Mouse (Mus musculus) layer of hippocampus, postnatal 25 days (tissue): ENCODE measurements around the gene Mt3. TPM values are rescaled to one million over a fixed set of nuclear protein-coding genes. Genes with fewer than 3 reads are reported as not detected.
A peak's percentile ranks its signal among the peaks of the same experiment; 100 is the strongest.

ENCODE experiments used
- DNase-seq, 2 experiments: peaks; one replicate each; pipeline ENCODE4 v3.0.0; 2022; ENCODE audit warnings: mixed read lengths in 2 of 2, low spot score in 1 of 2; ENCODE audit errors: extremely low spot score in 1 of 2
- total RNA-seq, 2 experiments: library from RNA; stranded (reverse); gene quantifications; 2 replicates each; pipeline ENCODE4 v1.2.3; 2021

The Mt3 gene
- total RNA-seq, 2 experiments from 2014 or later, result 1,168 to 1,277 TPM

DNA sequence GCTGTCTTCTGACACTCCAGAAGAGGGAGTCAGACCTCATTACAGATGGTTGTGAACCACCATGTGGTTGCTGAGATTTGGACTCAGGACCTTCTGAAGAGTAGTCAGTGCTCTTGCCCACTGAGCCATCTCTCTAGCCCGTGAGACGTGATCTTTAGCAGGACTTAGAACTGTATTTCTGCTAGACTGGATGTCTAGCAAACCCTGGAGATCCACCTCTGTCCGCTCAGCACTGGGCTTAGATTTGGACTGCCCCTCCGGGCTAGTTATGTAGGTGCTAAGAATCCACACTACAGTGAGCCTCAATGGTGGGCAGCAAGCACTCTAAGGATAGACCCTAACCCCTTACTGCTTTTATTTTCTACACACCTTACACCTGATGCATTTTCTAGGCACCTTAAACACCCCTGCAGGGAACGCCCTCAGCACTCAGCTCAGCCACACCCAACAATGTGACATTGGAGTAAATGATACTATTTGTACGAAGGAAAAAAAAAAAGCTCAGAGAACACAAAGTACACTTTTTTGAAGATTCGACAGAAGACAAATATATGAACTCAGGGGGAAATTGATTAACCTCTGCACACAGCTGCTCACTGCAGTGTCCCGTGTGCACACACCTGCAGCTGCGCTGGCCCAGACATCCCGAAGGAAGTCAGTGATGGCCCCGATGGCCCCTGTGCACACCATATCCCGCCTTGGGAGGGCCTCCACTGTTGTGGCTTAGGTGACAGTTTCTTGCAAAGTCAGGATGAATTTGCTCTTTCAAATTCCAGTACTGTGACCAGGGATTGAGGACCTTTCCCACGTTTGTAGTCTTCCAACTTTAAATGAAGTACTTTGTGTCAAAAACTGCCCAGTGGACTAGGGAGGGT is 29.9 kb downstream of the Mt3 start:
- no peak for DNase-seq

DNA sequence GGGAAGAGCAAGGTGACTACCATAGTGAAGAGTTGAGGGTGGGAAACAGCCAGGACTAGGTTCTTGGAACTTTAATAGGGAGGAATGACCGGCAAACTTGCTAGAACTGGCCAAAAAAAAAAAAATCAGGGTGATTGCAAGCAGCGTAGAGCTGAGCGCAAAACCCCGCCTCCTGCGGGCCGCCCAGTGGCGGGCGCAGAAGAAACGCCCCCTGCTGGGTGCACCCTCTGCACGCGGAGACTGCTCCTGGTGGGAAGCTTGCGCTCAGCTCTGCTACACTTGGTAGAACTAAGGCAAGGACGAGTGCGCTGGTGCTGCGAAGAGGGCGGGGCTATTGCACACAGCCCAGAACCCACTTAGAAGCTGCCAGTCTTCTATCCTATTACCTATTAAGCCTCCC is 30.7 kb downstream of the Mt3 start:
- DNase-seq, result peak; percentile 47 to 69

DNA sequence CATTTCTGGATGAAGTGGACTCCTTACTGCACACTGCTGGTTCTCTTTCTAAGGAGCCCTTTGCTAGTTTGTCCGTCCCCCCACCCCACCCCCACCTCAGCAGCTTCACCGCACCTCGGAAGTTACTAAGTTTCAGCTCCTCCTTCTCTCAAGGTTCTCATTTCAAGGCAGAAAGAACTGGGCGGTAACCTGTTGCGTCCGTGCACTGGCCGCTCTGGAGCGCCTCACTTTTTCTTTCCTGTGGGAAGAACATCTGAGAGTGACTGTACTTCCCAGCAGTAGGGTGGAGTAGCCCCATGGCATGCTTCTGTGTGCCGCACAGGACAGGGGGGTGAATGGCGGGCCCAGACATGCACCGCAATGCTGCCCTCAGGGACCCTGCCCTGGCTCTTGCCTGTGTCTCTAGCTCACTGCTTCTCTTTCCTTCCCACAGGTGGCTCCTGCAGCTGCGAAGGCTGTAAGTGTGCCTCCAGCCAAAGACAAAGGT is 32.0 kb downstream of the Mt3 start:
- DNase-seq, result no peak

DNA sequence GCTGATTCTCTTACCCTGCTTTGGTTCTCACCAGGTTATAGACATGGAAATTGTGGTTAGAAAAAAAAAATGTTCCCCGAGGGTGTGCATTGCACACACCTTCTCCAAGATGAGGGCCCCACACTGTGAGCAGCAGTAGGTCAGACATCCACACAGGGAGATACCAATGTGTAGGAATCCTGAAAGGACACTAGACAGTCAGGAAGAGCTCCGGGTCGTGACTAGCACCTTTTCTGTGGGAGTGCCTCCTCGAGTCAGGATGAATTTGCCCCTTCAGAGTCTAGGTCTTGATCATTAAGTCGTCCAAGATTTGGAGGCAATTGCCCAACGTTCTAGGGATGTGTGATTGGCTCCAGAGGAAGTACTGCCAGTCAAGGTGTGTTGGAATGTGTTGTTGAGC is 33.4 kb downstream of the Mt3 start:
- DNase-seq, result no peak

DNA sequence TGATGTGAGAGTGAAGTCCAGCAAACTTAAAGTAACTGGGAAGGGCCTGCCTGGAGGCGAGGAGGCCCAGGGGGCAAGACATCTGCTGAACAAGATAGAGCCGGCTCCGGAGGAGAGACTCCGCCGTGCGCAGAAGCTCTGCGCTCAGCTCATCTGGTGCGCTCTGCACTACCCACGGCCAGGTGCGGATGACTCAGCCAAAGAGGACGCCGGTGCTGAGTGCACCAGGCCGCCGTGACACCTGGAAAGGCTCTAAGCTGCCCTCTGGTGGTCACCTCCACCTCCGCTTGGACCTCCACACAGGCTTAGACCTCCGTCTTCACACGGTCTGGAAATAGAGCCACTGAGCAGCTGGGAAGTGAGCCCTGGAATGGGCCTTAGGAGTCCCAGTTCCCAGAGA is 34.1 kb downstream of the Mt3 start:
- no peak for DNase-seq

GRCm38 (mm10) chr8:94187290-94188002 is 35.0 kb downstream of the Mt3 start:
- no peak for DNase-seq

GRCm38 (mm10) chr8:94189275-94190031 is 37.0 kb downstream of the Mt3 start:
- no peak for DNase-seq

- no peak for DNase-seq
Measured at GRCm38 (mm10) chr8:94191101-94191691, 38.8 kb downstream of the Mt3 start.

DNA sequence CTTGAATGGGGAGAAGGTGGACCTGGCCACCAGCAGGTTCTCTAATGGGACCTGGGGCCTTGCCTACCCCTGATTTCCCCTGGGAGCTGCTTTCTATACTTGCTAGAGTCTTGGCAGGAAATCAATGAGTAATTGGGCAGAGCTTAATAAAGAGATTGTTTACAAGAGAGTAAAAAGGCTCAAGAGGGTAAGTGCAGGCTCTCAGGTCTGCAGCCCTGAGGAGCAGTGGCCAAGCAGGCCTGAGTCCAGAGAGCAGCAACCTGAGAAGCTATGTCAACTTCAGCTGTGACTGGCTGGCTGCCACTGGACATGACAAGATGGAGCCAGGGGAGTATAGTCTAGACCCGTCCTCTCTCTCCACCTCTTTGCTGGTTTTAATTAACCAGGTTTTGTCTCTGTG is 40.5 kb downstream of the Mt3 start:
- no peak for DNase-seq

GRCm38 (mm10) chr8:94194591-94195223 is 42.3 kb downstream of the Mt3 start:
- DNase-seq, result no peak

GRCm38 (mm10) chr8:94199202-94199869 is 46.9 kb downstream of the Mt3 start:
- DNase-seq, result peak in 1 of 2 experiments; percentile 72

Other genes starting within 250 kb of the Mt3 start
- gene Amfr, start 139.8 kb upstream of the Mt3 start, total RNA-seq, result 100 to 1,000 TPM; 125 to 132 TPM
- 10 to 100 TPM; 49.9 to 58.5 TPM for gene Nudt21, start 115.6 kb upstream of the Mt3 start, total RNA-seq
- gene Ogfod1, start 115.4 kb upstream of the Mt3 start, total RNA-seq, result 10 to 100 TPM; 86.5 to 98.2 TPM
- 10 to 100 TPM; 19.6 to 24.4 TPM for gene Bbs2, start 53.7 kb upstream of the Mt3 start, total RNA-seq
- gene Mt4, start 15.4 kb upstream of the Mt3 start, total RNA-seq, result not detected
- 100 to 1,000 TPM; 381 to 701 TPM for gene Mt2, start 20.1 kb downstream of the Mt3 start, total RNA-seq
- 100 to 1,000 TPM; 584 to 804 TPM for gene Mt1, start 26.5 kb downstream of the Mt3 start, total RNA-seq
- gene Nup93, start 62.0 kb downstream of the Mt3 start, total RNA-seq, result 10 to 100 TPM; 42.5 to 60.5 TPM
- gene Slc12a3, start 176.6 kb downstream of the Mt3 start, total RNA-seq, result under 1 TPM; 0.25 to 0.59 TPM
- gene Herpud1, start 233.8 kb downstream of the Mt3 start, total RNA-seq, result 10 to 100 TPM; 50.7 to 61.0 TPM